Mouse (Mus musculus) adrenal gland, postnatal 4 days (tissue): ENCODE measurements around the gene Nfia. TPM values are rescaled to one million over a fixed set of nuclear protein-coding genes. Genes with fewer than 3 reads are reported as not detected.

Experiments used
- DNase-seq, 2 experiments: peaks; one replicate each; pipeline ENCODE4 v3.0.0; 2021 to 2022; ENCODE audit warnings: low spot score in 2 of 2, mixed read lengths in 2 of 2
- total RNA-seq, 2 experiments: library from RNA; stranded (reverse); gene quantifications; 2 replicates each; pipeline ENCODE4 v1.2.3; 2021

The Nfia gene
- total RNA-seq, 2 experiments from 2014 or later = 208 to 223 TPM

DNA sequence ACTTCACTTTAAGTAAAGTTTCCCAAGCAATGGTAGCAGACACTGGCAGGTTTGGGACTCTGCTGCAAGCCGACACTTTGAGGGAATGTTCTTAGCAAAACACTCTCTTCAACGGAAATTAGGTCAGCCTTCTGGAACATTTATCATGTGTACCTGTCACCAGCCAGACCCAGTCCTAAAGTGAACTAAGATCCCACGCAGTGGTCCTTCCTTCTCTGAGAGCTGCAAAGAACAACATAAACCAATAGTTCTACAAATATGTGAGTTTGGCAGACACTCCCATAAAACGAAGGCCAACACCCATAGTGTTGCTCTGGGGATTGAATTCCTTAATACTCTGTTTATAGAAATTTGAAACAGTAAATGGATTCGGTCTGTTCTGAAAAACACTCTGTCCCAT lies 217.9 kb downstream of the Nfia start:
- DNase-seq = no peak

- DNase-seq = no peak
Observed at GRCm38 (mm10) chr4:97991395-97991794, 218.9 kb downstream of the Nfia start.

- DNase-seq = no peak
Observed at GRCm38 (mm10) chr4:97991880-97992279, 219.3 kb downstream of the Nfia start.

DNA sequence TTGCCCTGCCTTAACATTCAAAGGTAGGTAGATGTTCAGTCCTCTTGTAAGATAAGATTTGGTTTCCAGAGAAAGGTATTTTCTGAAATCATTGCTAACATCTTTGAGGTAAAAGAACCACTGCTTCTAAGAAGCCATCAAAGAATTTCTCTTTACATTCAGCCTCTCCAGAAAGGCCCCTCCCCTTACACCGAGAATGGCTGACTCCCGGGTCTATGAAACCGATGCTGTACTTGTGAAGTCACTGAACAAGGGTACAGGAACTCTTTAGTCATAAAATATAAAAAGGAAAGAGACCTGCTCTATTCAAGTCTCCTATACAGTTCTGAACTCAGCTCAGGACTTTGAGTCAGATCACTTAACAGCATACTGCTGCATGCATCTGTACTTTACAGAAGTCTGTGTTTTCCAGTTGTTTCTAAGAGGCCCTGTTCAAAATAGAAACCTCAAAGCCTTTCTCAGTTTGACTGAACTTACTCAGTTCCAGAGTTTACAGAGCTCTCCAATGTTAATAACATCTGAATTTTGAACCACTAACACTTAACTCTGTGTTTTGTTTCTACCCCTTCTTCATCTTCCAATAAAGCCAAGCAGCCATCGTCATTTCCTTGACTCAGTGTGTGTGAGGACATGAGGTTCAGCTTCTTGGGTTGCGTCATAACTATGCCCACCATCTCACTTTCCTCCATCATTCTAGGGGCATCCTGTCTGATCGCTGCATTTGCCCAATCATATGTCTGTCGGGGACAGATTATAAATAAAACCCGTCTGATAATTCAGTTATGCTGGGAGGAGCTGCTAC lies 223.6 kb downstream of the Nfia start:
- DNase-seq = no peak

DNA sequence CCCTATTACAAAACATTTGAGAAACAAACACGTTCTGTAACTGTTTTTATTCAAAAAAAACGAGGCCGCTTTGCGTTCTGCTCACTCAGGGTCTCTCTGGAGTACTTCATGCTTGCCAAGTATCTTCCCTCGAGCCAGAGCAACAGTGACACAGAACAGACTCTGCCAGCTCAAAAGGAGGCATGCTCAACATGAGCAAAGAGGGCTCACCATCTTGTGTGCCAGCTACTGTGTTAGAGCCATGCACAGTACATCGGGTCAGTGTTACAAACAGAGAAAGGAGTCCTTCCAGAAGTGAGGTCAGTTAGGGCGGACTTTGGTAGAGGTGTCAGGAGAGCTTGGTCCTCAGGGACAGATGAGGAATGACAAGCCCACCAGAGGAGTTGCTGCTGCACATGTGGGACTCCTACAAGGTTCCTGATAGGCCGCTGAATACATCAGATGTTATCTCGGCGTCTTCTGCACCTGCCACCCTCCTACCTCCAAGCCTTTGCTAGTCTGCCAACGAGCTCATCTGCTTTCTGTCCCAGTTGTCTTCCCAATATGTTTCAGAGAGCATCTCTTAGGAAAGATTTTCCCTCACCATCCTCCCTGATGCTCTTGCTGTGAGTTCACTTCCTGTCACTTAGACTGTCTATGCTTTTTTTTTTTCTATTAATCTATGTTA lies 224.8 kb downstream of the Nfia start:
- no peak for DNase-seq

DNA sequence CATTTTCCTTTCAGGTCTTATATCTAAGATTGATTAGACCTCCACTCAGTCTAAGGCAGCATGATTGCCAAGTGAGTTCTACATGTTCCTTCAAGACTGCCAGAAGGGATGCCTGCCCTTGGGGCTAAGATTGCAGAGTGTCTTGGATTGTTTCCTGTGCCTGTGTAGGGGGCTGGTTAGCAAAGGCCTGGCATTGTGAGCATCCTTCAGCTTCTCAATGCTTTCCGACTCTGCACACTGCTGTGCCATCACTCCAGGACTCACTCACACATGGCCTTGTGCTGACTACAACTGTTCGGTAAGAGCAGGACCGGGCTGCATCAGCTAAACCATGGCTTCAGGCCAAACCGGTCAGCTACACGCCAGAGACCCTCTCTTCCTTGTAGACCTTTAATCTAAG lies 229.7 kb downstream of the Nfia start:
- DNase-seq = no peak

GRCm38 (mm10) chr4:98003323-98004107 lies 231.0 kb downstream of the Nfia start:
- DNase-seq = no peak

GRCm38 (mm10) chr4:98004108-98004625 lies 231.6 kb downstream of the Nfia start:
- DNase-seq = peak in 1 of 2 experiments; percentile 45

GRCm38 (mm10) chr4:98004986-98005385 lies 232.5 kb downstream of the Nfia start:
- DNase-seq = no peak

GRCm38 (mm10) chr4:98008814-98009368 lies 236.4 kb downstream of the Nfia start:
- no peak for DNase-seq

- no peak for DNase-seq
Observed at GRCm38 (mm10) chr4:98009966-98010365, 237.4 kb downstream of the Nfia start.

DNA sequence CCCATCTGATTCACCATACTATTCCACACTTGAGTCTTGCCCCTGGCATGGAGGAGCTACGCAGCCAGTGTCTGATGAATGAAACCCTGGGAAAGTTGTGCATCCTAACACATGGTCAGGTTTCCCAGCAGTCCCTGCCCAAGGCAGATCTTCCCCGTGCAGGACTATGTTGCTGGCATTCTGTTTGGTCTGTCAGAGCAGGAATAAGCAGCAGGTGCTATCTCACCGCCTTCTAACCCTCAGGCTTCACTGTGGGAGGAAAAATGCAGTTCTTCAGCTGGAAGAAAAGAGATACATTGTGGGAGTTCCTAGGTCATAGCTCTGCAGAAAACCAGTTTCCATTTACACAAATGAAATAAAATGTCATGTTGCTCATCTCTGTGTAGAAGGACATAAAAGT lies 247.3 kb downstream of the Nfia start:
- no peak for DNase-seq

DNA sequence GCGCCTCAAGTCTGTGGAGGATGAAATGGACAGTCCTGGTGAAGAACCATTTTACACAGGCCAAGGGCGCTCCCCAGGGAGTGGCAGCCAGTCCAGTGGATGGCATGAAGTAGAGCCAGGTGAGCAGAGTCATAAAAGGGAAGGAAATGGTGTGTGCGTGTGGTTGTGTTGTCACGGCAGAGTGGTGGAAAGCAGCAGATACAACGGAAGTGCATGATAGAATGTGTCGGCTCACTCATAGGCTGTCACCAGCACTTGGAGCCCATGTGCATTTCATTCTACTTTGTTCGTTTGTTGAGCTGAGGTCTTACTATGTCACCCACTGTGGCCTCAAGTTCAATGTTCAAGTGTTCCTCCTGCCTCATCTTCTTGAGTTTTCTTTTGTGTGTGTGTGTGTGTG lies 248.3 kb downstream of the Nfia start:
- DNase-seq = no peak

- DNase-seq = no peak
Observed at GRCm38 (mm10) chr4:98023245-98023792, 250.8 kb downstream of the Nfia start.

- DNase-seq = no peak
Observed at GRCm38 (mm10) chr4:98027412-98027811, 254.9 kb downstream of the Nfia start.

DNA sequence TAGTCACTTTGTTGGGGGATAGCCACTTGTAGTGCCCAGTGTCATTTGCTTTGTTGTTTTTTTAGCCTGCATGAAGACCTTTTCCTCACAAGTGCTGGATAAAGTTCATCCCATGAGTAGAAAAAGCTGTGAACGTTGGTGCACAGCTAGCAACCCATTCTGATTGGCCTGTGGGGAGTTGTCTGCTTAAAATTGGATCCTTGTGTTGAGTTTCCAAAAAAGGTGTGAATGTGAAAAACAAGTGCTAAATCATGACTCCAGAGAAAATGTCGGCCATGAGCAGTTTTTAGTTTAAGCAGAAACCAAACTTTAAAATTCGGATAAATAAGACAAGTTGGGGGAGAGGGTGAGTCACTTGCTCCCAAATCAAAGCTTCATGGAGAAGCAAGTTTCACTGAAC lies 259.3 kb downstream of the Nfia start:
- DNase-seq = no peak

GRCm38 (mm10) chr4:98032332-98032731 lies 259.8 kb downstream of the Nfia start:
- DNase-seq = no peak

- no peak for DNase-seq
Observed at GRCm38 (mm10) chr4:98039095-98039494, 266.6 kb downstream of the Nfia start.

GRCm38 (mm10) chr4:98040179-98040578 lies 267.6 kb downstream of the Nfia start:
- no peak for DNase-seq

- no peak for DNase-seq
Observed at GRCm38 (mm10) chr4:98044611-98045010, 272.1 kb downstream of the Nfia start.

DNA sequence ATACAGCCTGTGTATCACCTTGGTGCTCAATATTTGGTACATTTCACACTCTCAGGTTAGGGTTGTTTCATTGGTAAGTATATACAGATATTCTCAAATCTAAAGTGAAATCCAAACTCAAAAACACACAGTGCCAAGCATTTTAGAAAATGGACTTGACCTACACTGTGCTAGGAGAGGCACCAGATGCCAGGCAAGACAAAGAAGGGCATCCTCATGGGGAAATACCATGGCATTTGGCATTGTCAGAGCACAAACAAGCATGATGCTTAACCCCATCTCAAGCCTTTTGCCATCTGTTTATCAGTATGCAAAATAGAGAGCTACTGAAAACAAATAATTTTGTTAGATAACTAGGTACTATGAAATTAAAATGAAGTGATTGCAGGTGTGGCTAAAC lies 274.8 kb downstream of the Nfia start:
- no peak for DNase-seq
